Mouse (Mus musculus) spleen, adult 2 months (tissue): ENCODE results near the gene Stk38.

Experiments
- CTCF ChIP-seq: fragments of 200-500 bp; IDR thresholded peaks from 2 replicates; pipeline ENCODE4 v1.5.1; 2011; ENCODE audit warnings: mild to moderate bottlenecking, inconsistent platforms; ENCODE audit not compliant: insufficient read depth, insufficient read length, insufficient replicate concordance; ENCODE audit errors: extremely low read depth
- POLR2A ChIP-seq: fragments of 200-500 bp; IDR thresholded peaks from 2 replicates; pipeline ENCODE4 v1.6.1; 2011; ENCODE audit warnings: low read depth, low read length, inconsistent platforms

DNA sequence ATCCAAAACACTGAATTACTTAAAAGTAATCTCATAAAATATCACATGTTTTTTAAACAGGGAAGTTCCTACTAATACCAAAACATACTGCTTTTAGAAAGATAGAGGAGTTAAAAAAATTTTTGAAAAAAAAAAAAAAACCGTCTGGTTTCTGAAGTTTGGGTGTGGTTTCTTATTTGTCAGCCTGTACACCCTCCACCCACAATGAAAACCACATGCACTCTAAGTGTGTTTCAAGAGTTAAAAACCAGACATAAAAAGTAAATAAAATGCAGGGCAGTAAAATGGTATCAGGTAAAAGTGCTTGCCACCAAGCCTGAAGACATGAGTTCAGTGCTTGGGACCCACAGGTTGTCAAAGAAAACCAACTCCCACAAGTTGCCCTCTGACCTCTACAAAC, 4.1 kb downstream of the Stk38 start:
- no peak for TF ChIP-seq POLR2A
- TF ChIP-seq CTCF, result no peak
